Mouse (Mus musculus): Measurements from ENCODE around the gene Erc2. TPM values are rescaled to one million over a fixed set of nuclear protein-coding genes. Genes with fewer than 3 reads are reported as not detected.

The Erc2 gene
- total and polyA plus RNA-seq, 2 experiments, result 6.1 to 7.0 TPM

DNA sequence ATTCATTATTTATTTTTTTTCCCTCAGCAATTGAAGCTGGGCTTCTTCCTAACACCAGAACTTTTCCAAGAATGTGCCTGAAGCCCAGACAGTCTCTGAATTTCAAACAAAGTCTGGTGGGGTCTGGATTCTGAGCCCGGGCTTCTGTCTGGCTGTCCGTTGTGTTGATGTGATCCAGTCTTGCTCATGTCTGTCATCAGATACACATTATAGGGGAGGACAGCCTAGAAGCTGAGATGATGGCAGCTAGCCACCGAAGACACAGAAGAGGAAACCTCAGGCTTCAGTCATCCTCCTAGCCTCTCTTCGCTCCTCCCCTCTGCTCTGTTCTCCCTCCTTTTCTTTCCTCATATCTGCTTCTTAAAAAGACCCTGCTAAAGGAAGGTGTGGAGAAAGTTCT, 551.5 kb downstream of the Erc2 start:
- Histone ChIP-seq H3K79me2 (ENCODE audit: control insufficient read depth, insufficient read depth, low read length) (no peaks in the 10 kb centered on the region), H3K27ac (replicated peaks; ENCODE audit: insufficient read depth, low read depth, low read length) (no peak overlapping the region), H3K9ac (ENCODE audit: low read depth, low read length) (no peak overlapping the region), H3K4me1 (ENCODE audit: control insufficient read depth, insufficient read depth, low read length) (no peaks in the 10 kb centered on the region), H3K27me3 (ENCODE audit: control insufficient read depth, insufficient read depth, low read length) (no peaks in the 10 kb centered on the region), H3K4me3 (ENCODE audit: insufficient read depth, low read depth, low read length) (no peak overlapping the region), H3K36me3 (ENCODE audit: control insufficient read depth, insufficient read depth, low read length) (no peaks in the 10 kb centered on the region)
- no peak for DNase-seq (ENCODE audit: extremely low read depth, low read depth, low spot score)
- TF ChIP-seq CTCF (IDR thresholded peaks at IDR 0.05; ENCODE audit: low read depth, low read length) (no peak), POLR2A (IDR thresholded peaks at IDR 0.05; ENCODE audit: extremely low read depth, insufficient read depth, low read length) (no peak)
- 93% methylated on average over 4 of the region's 4 CpGs for WGBS

- TF ChIP-seq POLR2A (IDR thresholded peaks at IDR 0.05; ENCODE audit: extremely low read depth, insufficient read depth, low read length), result no peak
- TF ChIP-seq CTCF (IDR thresholded peaks at IDR 0.05; ENCODE audit: low read depth, low read length), result no peak
- no peaks in the 10 kb centered on the region for H3K27me3 ChIP-seq (ENCODE audit: control insufficient read depth, insufficient read depth, low read length)
- H3K4me1 ChIP-seq (ENCODE audit: control insufficient read depth, insufficient read depth, low read length), result no peaks in the 10 kb centered on the region
- H3K9ac ChIP-seq (ENCODE audit: low read depth, low read length), result no peak overlapping the region
- H3K36me3 ChIP-seq (ENCODE audit: control insufficient read depth, insufficient read depth, low read length), result no peaks in the 10 kb centered on the region
- no peak overlapping the region for H3K4me3 ChIP-seq (ENCODE audit: insufficient read depth, low read depth, low read length)
- no peaks in the 10 kb centered on the region for H3K79me2 ChIP-seq (ENCODE audit: control insufficient read depth, insufficient read depth, low read length)
- no peak for DNase-seq (ENCODE audit: extremely low read depth, low read depth, low spot score)
- H3K27ac ChIP-seq (replicated peaks; ENCODE audit: insufficient read depth, low read depth, low read length), result no peak overlapping the region
- WGBS, result 78% methylated on average over 4 of the region's 4 CpGs
These were observed 559.0 kb downstream of the Erc2 start for GRCm38 (mm10) chr14:28181070-28181825.

GRCm38 (mm10) chr14:28192711-28193364, 570.6 kb downstream of the Erc2 start:
- Histone ChIP-seq H3K4me1 (ENCODE audit: control insufficient read depth, insufficient read depth, low read length) (no peaks in the 10 kb centered on the region), H3K27ac (replicated peaks; ENCODE audit: insufficient read depth, low read depth, low read length) (no peak overlapping the region), H3K4me3 (ENCODE audit: insufficient read depth, low read depth, low read length) (no peak overlapping the region), H3K27me3 (ENCODE audit: control insufficient read depth, insufficient read depth, low read length) (no peaks in the 10 kb centered on the region), H3K9ac (ENCODE audit: low read depth, low read length) (no peak overlapping the region), H3K79me2 (ENCODE audit: control insufficient read depth, insufficient read depth, low read length) (no peaks in the 10 kb centered on the region), H3K36me3 (ENCODE audit: control insufficient read depth, insufficient read depth, low read length) (no peaks in the 10 kb centered on the region)
- no peak for DNase-seq (ENCODE audit: extremely low read depth, low read depth, low spot score)
- no peak for TF ChIP-seq CTCF (IDR thresholded peaks at IDR 0.05; ENCODE audit: low read depth, low read length)
- TF ChIP-seq POLR2A (IDR thresholded peaks at IDR 0.05; ENCODE audit: extremely low read depth, insufficient read depth, low read length), result no peak
- 87% methylated on average over 8 of the region's 8 CpGs for WGBS

DNA sequence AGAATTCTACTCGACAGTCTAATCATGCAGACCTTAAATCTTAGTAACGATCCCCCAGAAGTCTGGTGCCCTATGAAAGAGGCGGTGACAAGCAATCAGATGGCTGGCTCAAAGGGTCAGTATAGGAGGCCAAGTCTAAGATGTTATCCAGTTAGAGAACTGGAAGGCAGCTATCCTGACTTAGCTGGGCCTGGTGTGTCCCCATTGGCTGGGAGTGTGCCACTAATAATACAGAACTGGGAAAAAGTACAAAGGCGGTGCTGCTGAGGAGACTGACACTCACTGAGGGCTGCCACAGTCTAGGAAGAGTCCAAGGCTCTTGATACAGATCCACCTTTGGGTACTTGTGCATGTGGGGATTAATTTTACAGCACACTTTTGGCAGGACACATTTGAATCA, 581.6 kb downstream of the Erc2 start:
- no peaks in the 10 kb centered on the region for H3K79me2 ChIP-seq (ENCODE audit: control insufficient read depth, insufficient read depth, low read length)
- 86% methylated on average over 4 of the region's 4 CpGs for WGBS
- no peak for DNase-seq (ENCODE audit: extremely low read depth, low read depth, low spot score)
- H3K36me3 ChIP-seq (ENCODE audit: control insufficient read depth, insufficient read depth, low read length), result no peaks in the 10 kb centered on the region
- no peak overlapping the region for H3K9ac ChIP-seq (ENCODE audit: low read depth, low read length)
- H3K27ac ChIP-seq (replicated peaks; ENCODE audit: insufficient read depth, low read depth, low read length), result no peak overlapping the region
- no peak overlapping the region for H3K4me3 ChIP-seq (ENCODE audit: insufficient read depth, low read depth, low read length)
- H3K27me3 ChIP-seq (ENCODE audit: control insufficient read depth, insufficient read depth, low read length), result no peaks in the 10 kb centered on the region
- no peaks in the 10 kb centered on the region for H3K4me1 ChIP-seq (ENCODE audit: control insufficient read depth, insufficient read depth, low read length)
- TF ChIP-seq POLR2A (IDR thresholded peaks at IDR 0.05; ENCODE audit: extremely low read depth, insufficient read depth, low read length) (no peak), CTCF (IDR thresholded peaks at IDR 0.05; ENCODE audit: low read depth, low read length) (no peak)

DNA sequence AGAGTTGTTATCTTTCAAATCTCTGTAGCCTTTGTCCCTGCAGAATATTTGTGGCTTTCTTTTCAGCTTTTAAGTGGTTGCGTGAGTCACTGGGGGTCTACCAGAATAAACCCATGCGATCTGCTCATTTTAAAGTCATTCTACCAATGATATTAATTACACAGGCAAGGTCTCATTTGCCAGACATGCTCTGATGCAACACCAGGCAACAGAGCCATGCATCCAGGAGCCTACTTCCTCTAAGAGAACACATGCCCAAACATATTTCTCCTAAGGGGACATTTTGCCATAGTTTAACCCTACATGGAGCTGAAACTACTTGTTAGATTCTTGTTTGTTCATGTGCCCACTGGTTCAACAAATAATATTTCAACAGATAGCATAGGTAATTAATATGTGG, 584.1 kb downstream of the Erc2 start:
- no peaks in the 10 kb centered on the region for H3K4me1 ChIP-seq (ENCODE audit: control insufficient read depth, insufficient read depth, low read length)
- DNase-seq (ENCODE audit: extremely low read depth, low read depth, low spot score), result no peak
- no peak overlapping the region for H3K9ac ChIP-seq (ENCODE audit: low read depth, low read length)
- WGBS, result 98% methylated on average over 2 of the region's 2 CpGs
- TF ChIP-seq POLR2A (IDR thresholded peaks at IDR 0.05; ENCODE audit: extremely low read depth, insufficient read depth, low read length) (no peak), CTCF (IDR thresholded peaks at IDR 0.05; ENCODE audit: low read depth, low read length) (no peak)
- no peak overlapping the region for H3K4me3 ChIP-seq (ENCODE audit: insufficient read depth, low read depth, low read length)
- no peaks in the 10 kb centered on the region for H3K36me3 ChIP-seq (ENCODE audit: control insufficient read depth, insufficient read depth, low read length)
- H3K27me3 ChIP-seq (ENCODE audit: control insufficient read depth, insufficient read depth, low read length), result no peaks in the 10 kb centered on the region
- H3K27ac ChIP-seq (replicated peaks; ENCODE audit: insufficient read depth, low read depth, low read length), result no peak overlapping the region
- no peaks in the 10 kb centered on the region for H3K79me2 ChIP-seq (ENCODE audit: control insufficient read depth, insufficient read depth, low read length)

DNA sequence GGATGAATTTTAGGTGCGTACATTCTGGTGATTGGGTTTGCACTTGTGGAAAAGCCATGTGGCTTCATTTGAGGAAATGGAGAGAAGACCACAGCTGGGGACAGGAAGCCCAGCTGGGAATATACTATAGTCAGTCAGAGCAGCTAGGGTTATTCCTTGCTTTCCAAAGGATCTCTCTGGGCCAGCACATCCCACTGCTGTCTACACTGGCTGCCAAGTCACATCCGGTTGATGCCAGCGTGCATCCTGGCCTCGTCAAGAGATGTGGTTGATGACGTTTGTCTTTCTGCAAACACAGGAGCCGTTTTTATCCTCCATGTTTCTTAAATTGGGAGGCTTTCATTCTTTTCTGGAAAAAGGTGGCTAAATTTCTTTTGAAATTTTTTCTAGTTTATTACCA, 603.3 kb downstream of the Erc2 start:
- DNase-seq (ENCODE audit: extremely low read depth, low read depth, low spot score), result no peak

More for the DNA sequence above, 603.3 kb downstream of the Erc2 start:
- no peak for TF ChIP-seq CTCF (IDR thresholded peaks at IDR 0.05; ENCODE audit: low read depth, low read length)
- no peak for TF ChIP-seq POLR2A (IDR thresholded peaks at IDR 0.05; ENCODE audit: extremely low read depth, insufficient read depth, low read length)
- Histone ChIP-seq H3K27ac (replicated peaks; ENCODE audit: insufficient read depth, low read depth, low read length) (no peak overlapping the region), H3K9ac (ENCODE audit: low read depth, low read length) (no peak overlapping the region), H3K79me2 (ENCODE audit: control insufficient read depth, insufficient read depth, low read length) (no peaks in the 10 kb centered on the region), H3K4me1 (ENCODE audit: control insufficient read depth, insufficient read depth, low read length) (no peaks in the 10 kb centered on the region), H3K27me3 (ENCODE audit: control insufficient read depth, insufficient read depth, low read length) (no peaks in the 10 kb centered on the region), H3K4me3 (ENCODE audit: insufficient read depth, low read depth, low read length) (no peak overlapping the region), H3K36me3 (ENCODE audit: control insufficient read depth, insufficient read depth, low read length) (no peaks in the 10 kb centered on the region)
- 84% methylated on average over 6 of the region's 6 CpGs for WGBS
